ENCODE assay signal across 8 mouse cellular contexts in genomic region chr11:95520456-95521072, GRCm38 (mm10). TPM values are rescaled to one million over a fixed set of nuclear protein-coding genes. Genes with fewer than 3 reads are reported as not detected.
DNase-seq lines count a peak whose midpoint lies in the region; ATAC-seq and TF ChIP-seq lines count a peak whose summit lies in the region.

No protein-coding gene starts in this region.

- peaks cover 8% of the 10 kb centered on the region for H3K4me1 ChIP-seq in hindbrain, embryonic 14.5 days (replicated peaks; ENCODE audit: control insufficient read depth, insufficient read depth, low read length)

- POLR2A ChIA-PET in Patski (lab: Charles Lee), result interaction anchor here (0.9 to 1.4 kb wide), 2 partner anchors 136 to 206 kb away, joined by 3 to 8 read pairs; partner anchors contain the start of gene Slc35b1

- CTCF ChIA-PET in Patski (lab: Charles Lee), result interaction anchor here (0.7 to 3.9 kb wide), 32 partner anchors 9 to 404 kb away, joined by 3 to 59 read pairs (median 4); partner anchors contain the start of genes Slc35b1 and Spop

- no peak overlapping the region for H3K4me3 ChIP-seq in hindbrain, embryonic 14.5 days (replicated peaks; ENCODE audit: low read length)

- H3K27ac ChIP-seq in hindbrain, embryonic 14.5 days, result peak overlapping the region; percentile 2; the same call in 1 of the 2 replicates

- WGBS in hindbrain, embryonic 14.5 days, result 4% methylated on average over 27 of the region's 27 CpGs

- H3K9me3 ChIP-seq in hindbrain, embryonic 14.5 days (ENCODE audit: control insufficient read depth, low read length), result no peaks in the 10 kb centered on the region

- H3K9ac ChIP-seq in hindbrain, embryonic 14.5 days, result no peak overlapping the region

- TF ChIP-seq CTCF in Patski (IDR thresholded peaks at IDR 0.05), result peak; percentile 99

- in situ Hi-C loops in Patski (cut with MboI; ENCODE audit: low pct_unique_long_range_greater_than_20kb), result loop anchor here (5.0 kb wide), 3 partner anchors 123 to 398 kb away; partner anchors contain the start of gene Dlx3

- no peaks in the 10 kb centered on the region for H3K36me3 ChIP-seq in hindbrain, embryonic 14.5 days (replicated peaks; ENCODE audit: control insufficient read depth, insufficient read depth)

- H3K27me3 ChIP-seq in Patski, result peaks cover 8% of the 10 kb centered on the region
- no peaks in the 10 kb centered on the region for H3K27me3 ChIP-seq in hindbrain, embryonic 14.5 days (ENCODE audit: control insufficient read depth, insufficient read depth, low read length)

- ATAC-seq in Patski, result peak; percentile 77
- peak; percentile 44 for ATAC-seq in hindbrain, embryonic 14.5 days (ENCODE audit: low FRiP score)

- no peak for DNase-seq in Patski (ENCODE audit: low read depth, low spot score)
- peak; percentile 97 to 98 for DNase-seq in cerebellum, postnatal 10 days
- DNase-seq in frontal cortex, postnatal 25 days (ENCODE audit: low spot score in 2 of 2), result peak; percentile 79 to 84
- peak; percentile 92 for DNase-seq in hindbrain, embryonic 14.5 days (ENCODE audit: low spot score)
- peak; percentile 81 to 85 for DNase-seq in layer of hippocampus, postnatal 36 days
- peak; percentile 88 for DNase-seq in lung, postnatal 25 days (ENCODE audit: low spot score)
- peak; percentile 64 for DNase-seq in retina, adult 2 months (ENCODE audit: low read depth, low spot score)
- DNase-seq in thymus, postnatal 25 days, result peak; percentile 90

- peak overlapping the region; percentile 40 for H3K4me2 ChIP-seq in hindbrain, embryonic 14.5 days (replicated peaks)

RNA-seq across cellular contexts. Expression of gene Nxph3, which starts 6.2 kb away (rescaled TPM):
- 0.73 TPM for polyA plus RNA-seq in Patski (2021)
- 2.0 and 2.2 TPM in 2 replicates for polyA plus RNA-seq in hindbrain, embryonic 14.5 days (2014; fragmentation: Nextera tagmentation; extraction: Ambion mirVana)
- 10 to 100 TPM; 15.3 to 17.2 TPM for total RNA-seq in layer of hippocampus, postnatal 36 days (2021)
